Mouse (Mus musculus) embryonic facial prominence, embryonic 10.5 days (tissue): ENCODE measurements around the gene Pgc. TPM values are rescaled to one million over a fixed set of nuclear protein-coding genes. Genes with fewer than 3 reads are reported as not detected.

ENCODE experiments used
- DNase-seq: peaks from one replicate; pipeline ENCODE4 v3.0.0-alpha.2; 2017; ENCODE audit warnings: low spot score
- H3K27ac ChIP-seq: fragments of 300-500 bp; sonication (generic); replicated peaks from 2 replicates; pipeline ENCODE4 v1.5.1; 2016; ENCODE audit warnings: mild to moderate bottlenecking
- H3K27me3 ChIP-seq: fragments of 300-500 bp; sonication (generic); replicated peaks from 2 replicates; pipeline ENCODE4 v1.6.1; 2016; ENCODE audit warnings: low read depth, mild to moderate bottlenecking; ENCODE audit not compliant: poor library complexity, severe bottlenecking
- H3K36me3 ChIP-seq: fragments of 300-500 bp; sonication (generic); replicated peaks from 2 replicates; pipeline ENCODE4 v1.6.1; 2016; ENCODE audit warnings: mild to moderate bottlenecking, moderate library complexity
- H3K4me1 ChIP-seq: fragments of 300-500 bp; sonication (generic); 2 replicates; pipeline ENCODE4 v1.6.1; 2016
- H3K4me3 ChIP-seq: fragments of 300-500 bp; sonication (generic); 2 replicates; pipeline ENCODE4 v1.5.1; 2016; ENCODE audit warnings: mild to moderate bottlenecking, moderate library complexity
- H3K9me3 ChIP-seq: fragments of 300-500 bp; sonication (generic); 2 replicates; pipeline ENCODE4 v1.6.1; 2016; ENCODE audit warnings: mild to moderate bottlenecking
- WGBS: fragments of 180-500 bp; shearing (Covaris S2); methylation state at CpG from one replicate; pipeline ENCODE4 v1.1.7; 2016; 5-methylcytosine and 5-hydroxymethylcytosine counted together
- polyA plus RNA-seq: library from polyadenylated mRNA; unstranded; fragments of >200 nt; fragmentation: Nextera tagmentation; extraction: Ambion mirVana; gene quantifications from 2 replicates; pipeline ENCODE4 v1.2.1, GENCODE M21; 2016

Pgc gene
- polyA plus RNA-seq, 1 experiment from 2014 or later = 0.10 TPM

DNA sequence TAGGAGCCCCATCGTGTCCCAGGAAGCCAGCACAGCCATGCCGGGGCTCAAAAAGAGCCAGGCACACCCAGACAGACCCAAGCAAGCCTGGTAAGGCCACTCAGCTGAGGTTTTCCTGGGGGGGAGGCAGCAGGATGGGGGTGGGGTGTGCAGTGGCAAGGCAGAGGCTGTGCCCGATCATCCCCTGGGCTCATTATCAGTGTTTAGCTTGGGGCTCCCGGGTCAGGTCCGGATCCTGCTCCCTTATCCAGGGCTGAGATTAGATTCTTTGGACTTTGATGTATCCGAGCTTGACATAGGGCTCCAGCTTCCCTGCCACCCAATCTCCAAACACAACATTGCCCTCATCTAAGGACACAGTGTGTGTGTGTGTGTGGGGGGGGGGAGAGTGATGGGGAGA is 14.8 kb upstream of the Pgc start:
- DNase-seq = no peak
- Histone ChIP-seq H3K27me3 (0 out of 2 replicates have a peak, but pooled peaks cover 13% of the 10 kb centered on the region), H3K9me3 (no peaks in the 10 kb centered on the region), H3K36me3 (no peaks in the 10 kb centered on the region), H3K4me3 (no peak overlapping the region), H3K27ac (no peak overlapping the region), H3K4me1 (peaks cover 8% of the 10 kb centered on the region)
- WGBS = 68% methylated on average over 6 of the region's 6 CpGs

DNA sequence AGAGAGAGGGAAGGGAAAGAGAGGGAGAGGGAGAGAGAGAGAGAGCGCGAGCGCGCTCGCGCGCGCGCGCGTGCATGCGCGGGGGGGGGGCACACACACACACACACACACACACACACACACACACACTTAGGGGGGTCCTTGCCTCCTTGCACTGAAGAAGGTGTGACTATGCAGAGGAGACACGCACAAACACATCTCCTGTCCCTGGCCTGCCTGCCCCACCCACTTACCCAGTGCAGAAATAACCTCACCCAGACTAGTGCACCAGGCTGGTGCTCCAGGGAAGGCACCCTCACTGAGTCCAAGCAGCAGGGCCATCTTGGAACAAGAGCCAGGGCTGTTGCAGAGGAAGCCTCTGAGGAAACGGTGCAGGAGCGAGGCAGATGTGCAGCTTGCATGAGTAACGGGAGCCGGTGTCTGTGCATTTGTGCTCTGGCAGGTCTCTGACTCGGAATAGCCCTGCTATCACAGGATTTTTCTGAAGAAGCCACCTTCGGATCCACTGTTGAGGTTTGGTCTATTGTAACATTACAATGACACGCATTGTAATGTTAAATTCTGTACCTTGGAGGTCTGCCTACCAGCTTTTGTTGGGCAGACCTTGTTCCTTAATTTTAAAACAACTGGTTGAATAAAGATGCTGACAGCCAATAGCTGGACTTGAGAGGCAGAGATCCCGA is 13.6 kb upstream of the Pgc start:
- H3K36me3 ChIP-seq = no peaks in the 10 kb centered on the region
- no peaks in the 10 kb centered on the region for H3K9me3 ChIP-seq
- peaks cover 7% of the 10 kb centered on the region; the same call in 1 of the 2 replicates for H3K4me1 ChIP-seq
- H3K4me3 ChIP-seq = no peak overlapping the region
- 0 out of 2 replicates have a peak, but pooled peaks cover 13% of the 10 kb centered on the region for H3K27me3 ChIP-seq
- no peak overlapping the region for H3K27ac ChIP-seq
- WGBS = 50% methylated on average over 12 of the region's 22 CpGs
- no peak for DNase-seq

DNA sequence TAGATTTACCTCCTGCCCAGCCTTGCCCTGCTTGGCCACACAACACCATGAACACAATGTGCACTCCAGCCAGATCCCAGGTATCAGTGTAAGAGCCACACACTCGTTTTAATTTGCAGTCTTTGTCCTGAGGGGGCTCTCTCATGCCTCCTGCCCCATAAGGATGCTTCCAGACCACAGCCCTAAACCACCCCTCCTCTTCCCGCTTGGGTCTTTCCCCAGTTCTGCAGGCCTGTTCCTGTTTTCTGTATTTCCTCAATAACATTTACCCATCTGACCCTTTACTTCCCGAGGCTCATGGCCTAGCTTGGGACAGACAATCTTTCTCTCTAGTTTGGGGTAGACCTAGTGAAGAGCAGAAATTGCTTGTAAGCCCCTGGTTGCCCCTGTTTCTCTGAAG is 11.6 kb upstream of the Pgc start:
- WGBS = 57% methylated on average over 3 of the region's 3 CpGs
- H3K27ac ChIP-seq = no peak overlapping the region
- 0 out of 2 replicates have a peak, but pooled peaks cover 13% of the 10 kb centered on the region for H3K27me3 ChIP-seq
- H3K4me1 ChIP-seq = peaks cover 7% of the 10 kb centered on the region; the same call in 1 of the 2 replicates
- no peaks in the 10 kb centered on the region for H3K36me3 ChIP-seq
- H3K4me3 ChIP-seq = no peak overlapping the region
- H3K9me3 ChIP-seq = no peaks in the 10 kb centered on the region
- DNase-seq = no peak

DNA sequence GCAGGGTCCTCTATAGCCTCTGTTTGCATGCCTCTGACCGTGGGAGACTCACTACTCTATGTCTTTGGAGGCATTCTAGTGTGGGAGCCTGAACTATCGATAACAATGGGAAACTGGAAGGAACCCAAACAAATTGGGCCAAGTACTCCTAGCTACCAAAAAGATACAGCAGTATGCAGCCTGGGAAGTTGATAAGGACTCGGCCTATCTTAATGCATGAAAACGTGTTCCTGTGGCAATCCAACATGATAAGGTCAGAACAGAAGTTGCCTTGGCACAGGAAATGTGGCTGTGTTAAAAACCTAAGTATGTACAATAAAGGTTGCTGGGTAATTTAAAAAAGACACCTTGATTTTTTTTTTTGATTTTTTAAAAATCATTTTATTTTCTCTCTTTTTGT is 5.5 kb upstream of the Pgc start:
- Histone ChIP-seq H3K4me3 (no peak overlapping the region), H3K4me1 (0 out of 2 replicates have a peak, but pooled peaks cover 3% of the 10 kb centered on the region), H3K36me3 (no peaks in the 10 kb centered on the region), H3K27ac (no peak overlapping the region), H3K27me3 (no peaks in the 10 kb centered on the region), H3K9me3 (no peaks in the 10 kb centered on the region)
- no peak for DNase-seq
- 88% methylated on average over 4 of the region's 4 CpGs for WGBS

GRCm38 (mm10) chr17:47730633-47731575 is 4.3 kb downstream of the Pgc start:
- Histone ChIP-seq H3K4me3 (no peak overlapping the region), H3K36me3 (no peaks in the 10 kb centered on the region), H3K27me3 (peaks cover 2% of the 10 kb centered on the region; the same call in 1 of the 2 replicates), H3K9me3 (no peaks in the 10 kb centered on the region), H3K27ac (no peak overlapping the region; the same call in 1 of the 2 replicates), H3K4me1 (peaks cover 16% of the 10 kb centered on the region; the same call in 1 of the 2 replicates)
- no peak for DNase-seq
- WGBS = 53% methylated on average over 24 of the region's 24 CpGs

DNA sequence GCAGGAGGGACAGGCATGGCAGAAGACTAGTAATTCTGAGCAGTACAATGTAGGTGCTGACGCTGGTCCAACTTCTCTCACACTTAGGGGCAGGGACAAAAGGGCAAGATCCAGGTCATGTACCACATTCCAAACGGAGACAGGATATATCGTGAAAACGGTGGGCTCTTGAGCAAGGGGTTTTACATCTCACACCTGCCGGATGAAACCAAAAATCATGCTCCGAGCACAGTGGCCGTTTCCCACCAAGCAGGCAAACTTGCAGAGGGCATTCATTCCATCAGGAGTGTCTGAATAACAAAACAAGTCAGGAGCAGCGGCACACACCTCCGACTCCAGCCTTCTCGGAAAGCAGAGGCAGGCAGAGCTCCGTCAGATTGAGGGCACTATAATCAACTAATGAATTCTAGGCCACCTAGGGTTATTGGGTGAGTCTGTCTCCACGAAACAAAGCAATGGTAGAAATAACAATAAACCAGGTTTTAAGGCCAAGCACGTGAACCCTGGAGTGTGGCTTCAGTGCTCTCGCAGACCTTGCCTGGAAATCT is 9.0 kb downstream of the Pgc start:
- Histone ChIP-seq H3K36me3 (no peaks in the 10 kb centered on the region), H3K27ac (no peak overlapping the region), H3K4me3 (no peak overlapping the region), H3K4me1 (peaks cover 44% of the 10 kb centered on the region), H3K27me3 (peaks cover 40% of the 10 kb centered on the region), H3K9me3 (no peaks in the 10 kb centered on the region)
- DNase-seq = no peak
- 72% methylated on average over 14 of the region's 14 CpGs for WGBS

DNA sequence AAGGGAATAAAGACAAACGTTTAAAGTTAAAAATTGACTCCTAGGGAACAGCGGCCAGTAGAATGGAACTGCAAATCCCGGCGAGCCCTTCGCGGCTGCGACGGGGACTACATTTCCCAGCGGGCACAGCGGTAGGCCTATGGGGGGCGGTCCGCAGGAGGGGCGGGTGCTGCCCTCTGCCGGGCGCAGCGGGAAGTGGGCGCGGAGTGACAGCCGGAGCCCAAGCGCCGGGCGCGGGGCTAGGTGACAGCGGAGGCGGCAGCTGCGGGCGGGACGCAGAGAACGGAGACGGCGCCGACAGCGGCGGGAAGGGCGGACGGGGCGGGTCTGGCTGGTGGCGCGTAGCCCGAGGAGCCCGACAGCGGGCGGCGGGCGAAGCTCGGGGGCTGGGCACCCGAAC is 10.2 kb downstream of the Pgc start, which contains the start of gene Tfeb:
TSS of gene Tfeb (plus strand) at position 175 of the 400 bp plus-strand sequence.
- Histone ChIP-seq H3K4me3 (peak within 1 kb of the TSS; percentile 77), H3K4me1 (peaks cover 39% of the 10 kb centered on the region), H3K9me3 (no peaks in the 10 kb centered on the region), H3K27ac (peak within 1 kb of the TSS; percentile 76), H3K27me3 (peaks cover 53% of the 10 kb centered on the region), H3K36me3 (no peaks in the 10 kb centered on the region)
- WGBS = under 1% methylated on average over 47 of the region's 47 CpGs
- DNase-seq = peak; percentile 96

DNA sequence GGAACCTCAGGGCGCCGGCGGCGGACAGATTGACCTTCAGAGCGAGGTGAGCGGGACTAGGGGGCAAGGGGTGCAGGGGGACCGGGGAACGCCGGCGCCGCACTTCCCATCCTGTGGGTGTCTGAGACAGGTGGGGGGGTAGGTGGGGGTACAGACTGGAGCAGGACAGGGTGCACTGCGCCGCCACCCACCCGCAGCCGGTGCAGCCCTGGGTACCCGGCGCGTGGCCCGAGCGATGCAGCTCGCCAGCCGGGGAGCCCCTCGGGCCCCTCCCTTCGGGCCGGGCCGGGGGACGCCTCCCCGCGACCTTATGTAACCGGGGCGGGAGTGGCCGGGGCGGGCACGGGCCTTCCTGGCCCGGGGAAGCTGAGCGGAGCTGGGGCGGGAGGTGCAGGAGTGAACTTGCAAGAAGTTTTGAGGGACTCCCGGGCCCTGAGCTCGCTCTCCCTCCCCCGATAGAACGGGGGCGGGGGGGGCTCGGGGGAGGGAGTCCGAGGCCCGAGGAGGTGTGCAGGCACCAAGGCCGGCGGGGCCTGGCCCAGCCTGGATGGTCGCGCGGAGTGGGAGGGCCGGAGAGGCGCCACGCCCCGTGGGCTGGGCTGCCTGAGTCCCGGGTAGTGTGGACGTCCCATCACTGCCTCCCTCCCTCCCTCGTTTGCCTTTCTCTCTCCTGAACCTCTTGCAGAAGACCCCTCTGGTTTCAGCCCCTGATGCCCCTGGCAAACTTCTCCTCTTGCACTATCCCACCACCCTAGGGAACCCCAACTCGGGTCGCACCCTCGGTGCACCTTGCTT is 10.8 kb downstream of the Pgc start:
- peak overlapping the region; percentile 76 for H3K27ac ChIP-seq
- H3K27me3 ChIP-seq = peaks cover 53% of the 10 kb centered on the region
- H3K9me3 ChIP-seq = no peaks in the 10 kb centered on the region
- under 1% methylated on average over 59 of the region's 60 CpGs for WGBS
- no peaks in the 10 kb centered on the region for H3K36me3 ChIP-seq
- H3K4me3 ChIP-seq = peak overlapping the region; percentile 77
- peak; percentile 78 for DNase-seq
- H3K4me1 ChIP-seq = peaks cover 39% of the 10 kb centered on the region

DNA sequence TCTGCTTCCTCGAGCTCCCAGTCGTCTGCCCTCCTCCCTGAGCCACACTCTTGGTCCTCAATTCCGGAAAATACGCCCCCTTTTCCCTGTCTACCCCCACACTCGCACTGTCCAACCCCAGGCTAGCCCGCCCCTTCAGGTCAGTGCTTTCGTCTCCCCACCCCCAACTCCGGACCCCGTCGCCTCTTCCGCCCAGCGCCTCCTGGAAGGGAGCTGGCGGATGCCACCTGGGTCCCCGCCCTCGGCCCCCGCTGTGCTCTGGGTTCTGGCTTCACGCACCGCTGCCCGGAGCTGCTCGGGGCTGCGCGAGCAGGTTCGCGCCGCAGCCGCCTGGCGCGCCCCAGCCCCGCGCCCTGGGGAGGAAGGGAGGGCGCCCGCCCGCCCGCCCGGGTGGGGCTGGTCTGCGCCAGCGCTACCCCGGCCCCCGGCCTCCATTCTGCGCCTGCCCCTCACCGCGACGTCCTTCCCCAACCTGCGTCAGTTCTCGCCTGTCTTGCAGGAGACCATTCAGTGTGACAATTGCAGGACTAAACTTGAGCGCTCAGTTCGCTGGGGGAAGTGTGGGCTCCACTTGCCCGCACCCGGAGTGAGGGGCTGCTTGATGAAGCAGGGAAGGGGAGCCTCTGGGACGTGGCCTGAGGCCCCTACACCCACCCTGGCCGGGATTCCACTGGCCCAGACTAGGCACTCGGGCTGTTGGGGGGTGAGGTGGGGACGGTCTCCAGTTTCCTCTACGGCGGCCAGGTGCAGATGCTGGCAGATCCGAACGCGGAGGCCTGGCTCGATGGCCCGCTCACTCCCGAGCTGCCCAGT is 11.6 kb downstream of the Pgc start:
- peaks cover 53% of the 10 kb centered on the region for H3K27me3 ChIP-seq
- peaks cover 39% of the 10 kb centered on the region for H3K4me1 ChIP-seq
- peak; percentile 57 for DNase-seq
- H3K4me3 ChIP-seq = peak overlapping the region; percentile 77
- H3K36me3 ChIP-seq = no peaks in the 10 kb centered on the region
- peak overlapping the region; percentile 76 for H3K27ac ChIP-seq
- WGBS = under 1% methylated on average over 61 of the region's 61 CpGs
- H3K9me3 ChIP-seq = no peaks in the 10 kb centered on the region

DNA sequence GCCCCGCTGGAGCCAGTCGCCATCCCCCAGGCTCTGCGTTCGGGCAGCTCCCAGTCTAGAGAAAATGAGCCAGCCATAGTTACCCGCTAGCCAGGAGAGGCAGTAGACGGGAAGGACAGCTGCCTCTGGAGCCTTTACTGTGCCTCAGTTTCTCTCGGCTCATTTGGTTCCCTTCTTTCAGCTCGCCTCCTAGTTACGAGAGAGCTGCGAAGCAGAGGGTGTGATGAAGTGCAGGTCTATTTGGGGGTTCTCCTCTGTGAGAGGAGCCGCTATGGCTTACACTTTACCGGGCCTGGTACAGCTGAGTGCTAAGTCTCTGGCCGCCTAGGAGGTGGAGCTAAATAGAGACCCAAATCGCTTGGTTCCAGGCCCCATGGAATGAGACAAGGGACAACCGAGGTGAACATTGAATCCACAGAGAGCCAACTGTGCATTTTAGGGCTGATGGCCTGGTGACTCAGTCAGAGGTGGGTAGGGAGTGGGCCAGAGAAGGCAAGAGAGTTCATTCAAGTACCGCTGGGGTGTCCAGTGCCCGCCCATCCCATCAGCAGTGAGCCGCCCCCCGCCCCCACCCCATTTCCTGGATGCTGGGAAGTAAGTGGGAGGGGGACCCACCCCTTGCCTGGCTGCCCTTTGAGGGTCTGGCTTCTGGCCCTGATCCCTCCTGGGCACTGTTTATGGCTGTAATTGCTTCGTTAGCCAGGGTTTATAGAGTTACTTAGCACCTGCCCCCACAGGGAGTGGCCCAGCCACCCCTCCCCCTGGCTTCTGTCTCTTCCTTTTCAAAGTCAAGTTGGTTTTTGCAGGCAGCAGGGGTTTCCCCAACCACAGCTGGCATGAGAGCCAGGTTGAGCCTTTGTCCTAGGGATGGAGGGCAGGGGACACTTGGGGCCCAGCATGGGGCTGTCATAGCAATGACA is 12.5 kb downstream of the Pgc start:
- no peak for DNase-seq
- peak overlapping the region; percentile 76; the same call in 1 of the 2 replicates for H3K27ac ChIP-seq
- no peaks in the 10 kb centered on the region for H3K36me3 ChIP-seq
- WGBS = 4% methylated on average over 20 of the region's 20 CpGs
- H3K9me3 ChIP-seq = no peaks in the 10 kb centered on the region
- peaks cover 35% of the 10 kb centered on the region for H3K4me1 ChIP-seq
- H3K27me3 ChIP-seq = peaks cover 53% of the 10 kb centered on the region
- H3K4me3 ChIP-seq = peak overlapping the region; percentile 77
